Mouse (Mus musculus) embryo, embryonic 11 days (tissue): ENCODE measurements at regions not wholly inside any gene's neighbourhood (a gene's known extent, or its start where the extent isn't known, plus 50 kb on each side); places are given as distances from the start of the nearest gene placed in this dataset.

Experiments used
- DNase-seq: peaks from one replicate; pipeline ENCODE4 v3.0.0-alpha.2; 2015

GRCm38 (mm10) chr11:64801351-64801750, 177.5 kb upstream of the Elac2 start:
- peak; percentile 41 for DNase-seq

GRCm38 (mm10) chr11:64805567-64805966, 173.3 kb upstream of the Elac2 start:
- no peak for DNase-seq

- no peak for DNase-seq
Measured at GRCm38 (mm10) chr11:64812408-64812807, 166.4 kb upstream of the Elac2 start.

- DNase-seq: no peak
Measured at GRCm38 (mm10) chr11:64829429-64829828, 149.4 kb upstream of the Elac2 start.

GRCm38 (mm10) chr11:64832453-64832852, 146.4 kb upstream of the Elac2 start:
- peak; percentile 18 for DNase-seq

GRCm38 (mm10) chr11:64833786-64834185, 145.1 kb upstream of the Elac2 start:
- DNase-seq: peak; percentile 77

GRCm38 (mm10) chr11:64836771-64837170, 142.1 kb upstream of the Elac2 start:
- no peak for DNase-seq

- DNase-seq: no peak
Measured at GRCm38 (mm10) chr11:64841092-64841491, 137.7 kb upstream of the Elac2 start.

- DNase-seq: peak; percentile 28
Measured at GRCm38 (mm10) chr11:64842775-64843530, 135.9 kb upstream of the Elac2 start.

GRCm38 (mm10) chr11:64846577-64847147, 132.2 kb upstream of the Elac2 start:
- no peak for DNase-seq

- peak; percentile 40 for DNase-seq
Measured at GRCm38 (mm10) chr11:64859636-64860035, 119.2 kb upstream of the Elac2 start.

- DNase-seq: peak; percentile 58
Measured at GRCm38 (mm10) chr11:64880674-64881073, 98.2 kb upstream of the Elac2 start.

- DNase-seq: no peak
Measured at GRCm38 (mm10) chr11:64884518-64884917, 94.3 kb upstream of the Elac2 start.

- peak; percentile 21 for DNase-seq
Measured at GRCm38 (mm10) chr11:64889335-64890020, 89.4 kb upstream of the Elac2 start.

GRCm38 (mm10) chr11:64890776-64891175, 88.1 kb upstream of the Elac2 start:
- peak; percentile 48 for DNase-seq

- DNase-seq: no peak
Measured at GRCm38 (mm10) chr11:64895804-64896466, 82.9 kb upstream of the Elac2 start.

- peak; percentile 85 for DNase-seq
Measured at GRCm38 (mm10) chr11:64898758-64899586, 79.9 kb upstream of the Elac2 start.

GRCm38 (mm10) chr11:64899587-64900278, 79.1 kb upstream of the Elac2 start:
- DNase-seq: peak; percentile 25

GRCm38 (mm10) chr11:64916783-64917182, 62.1 kb upstream of the Elac2 start:
- no peak for DNase-seq

GRCm38 (mm10) chr11:64917301-64917700, 61.5 kb upstream of the Elac2 start:
- no peak for DNase-seq

GRCm38 (mm10) chr11:64924989-64925388, 53.8 kb upstream of the Elac2 start:
- no peak for DNase-seq

GRCm38 (mm10) chr11:64925970-64926369, 52.9 kb upstream of the Elac2 start:
- no peak for DNase-seq
